Mouse (Mus musculus) lung, adult 2 months (tissue): ENCODE measurements around the gene Zp1. TPM values are rescaled to one million over a fixed set of nuclear protein-coding genes. Genes with fewer than 3 reads are reported as not detected.

Experiments used
- DNase-seq: peaks from one replicate; pipeline ENCODE4 v3.0.0; 2022
- H3K4me1 ChIP-seq: fragments of 200-500 bp; 2 replicates; pipeline ENCODE4 v1.6.1; 2011; ENCODE audit warnings: low read length; ENCODE audit not compliant: control insufficient read depth, insufficient read depth
- H3K4me3 ChIP-seq: fragments of 200-500 bp; replicated peaks from 2 replicates; pipeline ENCODE3; 2011; ENCODE audit warnings: low read depth, mild to moderate bottlenecking, control low read depth, low read length; ENCODE audit errors: extremely low read depth
- CTCF ChIP-seq: fragments of 200-500 bp; IDR thresholded peaks from 2 replicates; pipeline ENCODE4 v1.5.1; 2011; ENCODE audit warnings: mild to moderate bottlenecking, low read length, control low read depth; ENCODE audit not compliant: insufficient read depth
- POLR2A ChIP-seq: fragments of 200-500 bp; IDR thresholded peaks from 2 replicates; pipeline ENCODE4 v1.6.1; 2011; ENCODE audit warnings: low read depth, mild to moderate bottlenecking, control low read depth, low read length, borderline replicate concordance; ENCODE audit errors: extremely low read depth
- WGBS: fragments of 180-500 bp; shearing (Covaris S2); methylation state at CpG from one replicate; pipeline ENCODE4 v1.1.7; 2018; 5-methylcytosine and 5-hydroxymethylcytosine counted together
- polyA plus RNA-seq: library from polyadenylated mRNA; depleted of rRNA; stranded (reverse); fragments of >200 nt; gene quantifications from 2 replicates; pipeline ENCODE4 v1.2.3, GENCODE M21; 2012

The Zp1 gene
- polyA plus RNA-seq, 1 experiment = 0.21 TPM

DNA sequence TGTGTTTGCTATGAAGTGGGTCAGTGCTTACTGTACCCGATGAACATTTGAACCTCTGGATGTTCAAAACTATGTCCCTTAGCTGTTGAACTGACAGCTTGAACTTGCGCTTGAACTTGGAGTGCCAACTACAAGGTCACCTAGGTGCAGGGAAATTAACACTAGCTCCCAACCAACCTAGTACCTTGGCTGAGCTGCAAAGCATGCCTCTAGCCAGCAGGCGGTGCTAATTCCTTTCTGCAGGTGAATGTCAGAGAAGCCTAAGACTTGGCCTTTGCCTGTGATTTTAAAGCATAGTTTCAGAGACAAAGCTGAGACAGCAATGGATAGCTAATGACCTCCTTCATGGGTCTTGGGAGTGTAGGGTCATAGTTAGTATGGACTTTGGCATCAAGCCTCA lies 12.5 kb downstream of the Zp1 start:
- Histone ChIP-seq H3K4me3 (no peak overlapping the region), H3K4me1 (0 out of 2 replicates have a peak, but pooled peaks cover 4% of the 10 kb centered on the region)
- TF ChIP-seq POLR2A (no peak), CTCF (peak; percentile 87)
- DNase-seq = peak; percentile 47
- WGBS = 51% methylated on average over 3 of the region's 3 CpGs

DNA sequence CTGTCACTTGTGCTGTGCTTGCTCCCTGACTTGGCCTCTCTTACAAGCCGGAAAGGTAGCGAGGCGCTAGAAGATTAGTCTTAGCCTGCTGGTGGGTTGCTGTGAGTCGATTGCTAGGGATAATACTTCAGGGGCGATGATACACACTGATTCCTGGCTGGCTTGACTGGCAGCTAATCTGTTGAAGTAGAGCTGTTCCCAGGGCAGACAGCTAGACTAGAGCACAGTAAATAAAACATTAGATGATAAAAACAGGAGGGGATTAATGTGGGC lies 14.8 kb downstream of the Zp1 start:
- no peak overlapping the region for H3K4me3 ChIP-seq
- 53% methylated on average over 5 of the region's 5 CpGs for WGBS
- TF ChIP-seq POLR2A (no peak), CTCF (no peak)
- DNase-seq = no peak
- H3K4me1 ChIP-seq = 0 out of 2 replicates have a peak, but pooled peaks cover 4% of the 10 kb centered on the region

DNA sequence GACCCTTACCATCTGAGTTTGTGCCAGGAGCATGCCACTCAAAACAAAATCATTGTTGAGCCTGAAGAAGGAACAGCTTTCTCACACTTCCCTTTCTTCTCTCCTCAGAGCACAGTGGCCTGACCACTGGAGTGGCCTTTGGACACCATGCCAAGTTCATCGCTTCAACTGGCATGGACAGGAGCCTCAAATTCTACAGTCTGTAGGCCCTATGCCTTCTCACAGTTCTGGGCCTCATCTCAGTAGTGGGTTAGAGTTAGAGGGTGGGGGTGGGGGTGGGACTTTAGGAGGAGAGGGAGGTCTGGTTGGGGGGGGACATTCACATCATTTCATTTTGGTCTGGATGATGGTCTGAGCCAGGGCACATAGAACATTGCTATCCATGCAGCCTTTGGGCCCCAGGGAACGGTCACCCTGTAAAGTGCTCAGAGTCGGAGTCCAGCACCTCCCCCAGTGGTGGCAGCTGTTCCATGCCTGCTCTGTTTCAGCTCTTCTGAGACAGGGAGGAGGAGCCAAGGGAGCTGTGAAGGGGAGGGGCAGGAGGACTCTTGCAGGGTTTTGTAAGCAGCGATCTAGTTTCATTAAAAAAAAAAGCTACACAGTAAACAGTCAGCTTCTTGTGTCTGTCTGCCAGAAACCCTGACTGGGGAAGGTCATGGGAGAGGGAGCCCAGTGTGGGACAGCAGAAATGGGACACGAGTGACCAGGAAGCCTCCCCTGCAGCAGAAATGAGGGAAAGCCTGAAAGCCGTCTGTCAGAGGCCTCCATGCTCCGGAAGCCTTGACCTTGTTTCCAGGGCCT lies 15.3 kb downstream of the Zp1 start:
- TF ChIP-seq CTCF (no peak), POLR2A (no peak)
- Histone ChIP-seq H3K4me1 (0 out of 2 replicates have a peak, but pooled peaks cover 4% of the 10 kb centered on the region), H3K4me3 (no peak overlapping the region)
- 40% methylated on average over 7 of the region's 7 CpGs for WGBS
- peak; percentile 30 for DNase-seq

DNA sequence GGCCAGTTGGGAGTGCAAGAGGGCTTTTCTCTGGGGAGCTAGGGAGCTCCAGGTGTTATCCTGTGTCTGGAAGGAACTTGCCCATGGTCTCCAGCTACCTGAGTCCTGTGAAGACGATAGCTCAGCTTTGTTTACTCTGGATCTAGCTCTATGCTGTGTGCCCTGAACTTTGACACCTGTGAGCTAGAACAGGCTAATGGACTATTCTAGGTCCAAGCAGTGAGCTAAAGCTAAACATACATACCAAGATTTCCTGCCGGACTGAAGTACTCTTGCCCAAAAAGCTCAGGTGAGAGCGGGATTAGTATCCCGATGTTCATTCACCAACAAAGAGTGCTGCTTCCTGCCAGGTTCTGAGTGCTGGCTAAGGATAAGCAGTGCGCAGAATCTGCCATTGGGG lies 15.9 kb downstream of the Zp1 start:
- H3K4me1 ChIP-seq = 0 out of 2 replicates have a peak, but pooled peaks cover 4% of the 10 kb centered on the region
- 70% methylated on average over 5 of the region's 5 CpGs for WGBS
- TF ChIP-seq POLR2A (no peak), CTCF (no peak)
- no peak for DNase-seq
- H3K4me3 ChIP-seq = no peak overlapping the region

DNA sequence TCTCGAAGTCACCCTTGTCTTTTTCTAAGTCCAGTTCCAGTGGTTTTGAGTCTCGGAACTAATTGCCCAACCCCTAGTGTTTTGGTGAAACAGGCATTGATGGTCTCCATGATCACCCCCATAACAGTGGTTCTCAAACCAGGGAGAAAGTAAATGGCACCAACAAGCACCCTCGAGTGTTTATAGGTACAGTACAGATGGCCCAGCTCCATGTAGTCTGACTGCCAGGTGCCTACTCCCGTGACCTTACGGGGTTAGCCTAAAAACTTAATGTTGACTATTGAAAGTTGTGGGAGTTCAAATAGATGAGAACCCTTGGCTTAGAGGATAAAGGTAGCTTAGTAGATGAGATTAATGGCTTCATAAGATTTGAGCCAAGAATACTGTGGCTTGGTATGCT lies 19.4 kb downstream of the Zp1 start:
- WGBS = 83% methylated on average over 5 of the region's 5 CpGs
- Histone ChIP-seq H3K4me1 (peaks cover 9% of the 10 kb centered on the region; the same call in 1 of the 2 replicates), H3K4me3 (no peak overlapping the region)
- TF ChIP-seq POLR2A = no peak
- no peak for TF ChIP-seq CTCF
- DNase-seq = no peak

DNA sequence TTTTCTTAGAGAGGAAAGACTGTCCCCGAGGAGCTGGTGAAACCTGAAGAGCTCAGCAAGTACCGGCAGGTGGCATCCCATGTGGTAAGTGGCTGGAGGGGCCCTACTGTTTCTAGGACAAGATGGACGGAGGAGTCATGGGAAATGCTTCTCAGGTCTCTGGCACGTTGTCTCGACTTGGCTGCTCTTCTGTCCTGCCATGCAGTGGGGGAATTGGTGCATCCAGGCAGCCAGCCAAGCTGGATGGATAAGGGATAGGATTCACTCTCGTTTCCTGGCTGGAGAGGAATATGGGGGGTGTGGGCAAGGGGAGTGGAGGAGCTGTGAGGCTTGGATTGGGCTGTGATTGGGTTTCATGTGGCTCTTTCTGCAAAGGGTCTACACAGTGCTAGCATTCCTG lies 20.1 kb downstream of the Zp1 start:
- peaks cover 11% of the 10 kb centered on the region; the same call in 1 of the 2 replicates for H3K4me1 ChIP-seq
- 74% methylated on average over 6 of the region's 6 CpGs for WGBS
- no peak overlapping the region for H3K4me3 ChIP-seq
- TF ChIP-seq POLR2A (no peak), CTCF (no peak)
- no peak for DNase-seq

DNA sequence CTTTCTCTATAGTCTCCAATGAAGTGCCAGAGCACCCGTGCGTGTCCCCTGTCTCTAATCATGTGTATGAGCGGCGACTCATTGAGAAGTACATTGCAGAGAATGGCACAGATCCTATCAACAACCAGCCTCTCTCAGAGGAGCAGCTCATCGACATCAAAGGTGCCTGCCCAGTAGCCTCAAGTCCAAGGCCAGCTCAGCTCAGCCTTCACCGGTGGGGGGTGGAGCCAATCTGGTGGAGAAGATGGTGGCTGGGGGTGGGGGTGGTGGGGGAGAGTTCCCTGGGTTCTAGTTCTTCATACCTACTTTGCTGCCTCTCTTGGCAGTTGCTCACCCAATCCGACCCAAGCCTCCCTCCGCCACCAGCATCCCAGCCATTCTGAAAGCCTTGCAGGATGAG lies 22.9 kb downstream of the Zp1 start:
- H3K4me3 ChIP-seq = no peak overlapping the region
- H3K4me1 ChIP-seq = peaks cover 7% of the 10 kb centered on the region; the same call in 1 of the 2 replicates
- WGBS = 84% methylated on average over 8 of the region's 8 CpGs

DNA sequence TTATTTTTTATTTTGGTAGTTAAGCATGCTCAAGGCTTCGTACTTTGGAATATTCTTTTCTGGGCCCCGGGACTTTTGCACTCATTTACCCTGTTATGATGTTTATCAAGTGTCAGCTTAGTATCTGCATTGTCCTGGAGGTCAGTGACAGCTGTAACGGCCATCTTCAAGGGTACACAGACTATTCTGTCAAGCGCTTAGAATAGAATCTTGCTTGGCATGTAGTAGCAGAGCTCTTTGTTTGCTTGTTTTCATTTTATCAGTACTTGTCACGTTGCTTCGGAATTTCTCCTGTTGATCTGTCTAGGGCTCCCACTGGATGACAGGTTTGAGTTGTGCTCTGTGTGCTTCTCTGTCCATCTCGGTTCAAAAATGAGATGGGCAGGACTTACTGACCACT lies 23.6 kb downstream of the Zp1 start:
- no peak for TF ChIP-seq CTCF
- no peak for TF ChIP-seq POLR2A
- H3K4me3 ChIP-seq = no peak overlapping the region
- 52% methylated on average over 7 of the region's 7 CpGs for WGBS
- DNase-seq = no peak
- H3K4me1 ChIP-seq = peaks cover 7% of the 10 kb centered on the region; the same call in 1 of the 2 replicates

More for the DNA sequence above, 22.9 kb downstream of the Zp1 start:
- TF ChIP-seq CTCF = no peak
- TF ChIP-seq POLR2A = no peak
- no peak for DNase-seq

DNA sequence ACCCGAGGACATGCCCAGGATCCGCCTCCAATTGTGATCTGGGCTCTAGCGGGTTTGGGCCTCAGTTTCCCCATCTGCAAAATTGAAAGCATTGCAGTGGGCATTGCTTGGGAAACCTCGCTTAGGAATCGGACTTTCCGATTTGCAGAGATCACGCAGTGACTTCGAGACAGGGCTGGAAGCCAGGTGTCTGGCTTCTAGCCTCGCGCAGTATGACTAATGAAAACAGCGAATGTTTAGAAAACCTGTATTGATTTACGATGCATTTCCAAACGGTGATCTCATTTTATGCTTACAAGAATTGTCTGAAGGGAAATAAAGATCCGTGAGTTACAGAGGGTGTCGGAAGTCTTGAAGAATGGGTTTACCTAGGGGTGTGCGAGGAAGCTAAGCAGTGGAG lies 24.7 kb downstream of the Zp1 start:
- H3K4me3 ChIP-seq = peak overlapping the region; percentile 81
- no peak for DNase-seq

DNA sequence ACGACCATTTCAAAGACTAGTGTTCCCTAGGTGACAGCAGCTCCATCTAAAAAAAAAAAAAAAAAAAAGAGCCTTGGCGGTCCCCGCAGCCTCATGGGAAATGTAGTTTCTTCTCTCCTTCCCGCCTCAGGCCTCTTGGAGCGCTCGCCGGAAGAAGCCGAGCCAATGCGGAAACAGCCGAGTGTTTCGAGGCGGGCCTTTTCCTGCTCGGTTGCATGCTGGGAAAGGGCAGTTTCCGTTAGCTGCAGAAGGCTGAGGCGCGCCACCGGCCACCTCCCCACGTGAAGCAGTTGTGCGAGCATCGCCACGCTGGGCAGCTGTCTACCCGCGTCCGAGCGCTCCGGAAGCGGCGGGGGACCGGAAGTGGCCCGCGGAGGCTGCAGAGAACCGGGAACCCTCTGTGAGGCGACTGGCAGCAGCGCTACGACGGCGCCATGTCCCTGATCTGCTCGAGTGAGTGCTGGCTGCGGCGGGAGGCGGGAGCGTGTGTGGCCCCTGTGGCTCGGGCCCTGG lies 25.4 kb downstream of the Zp1 start, which contains the start of gene Prpf19:
Gene Prpf19, plus strand, starts transcription at position 216 of the 513 bp plus-strand sequence.
- TF ChIP-seq CTCF = no peak
- TF ChIP-seq POLR2A = peak; percentile 86
- DNase-seq = peak; percentile 94
- Histone ChIP-seq H3K4me1 (peaks cover 7% of the 10 kb centered on the region; the same call in 1 of the 2 replicates), H3K4me3 (peak within 1 kb of the TSS; percentile 81)
- under 1% methylated on average over 43 of the region's 43 CpGs for WGBS

More for the DNA sequence above, 24.7 kb downstream of the Zp1 start:
- under 1% methylated on average over 16 of the region's 16 CpGs for WGBS
- H3K4me1 ChIP-seq = peaks cover 7% of the 10 kb centered on the region; the same call in 1 of the 2 replicates
- TF ChIP-seq POLR2A (no peak), CTCF (no peak)
